Mouse (Mus musculus) ES-Bruce4 (cell line): ENCODE data around the gene Mog. TPM values are rescaled to one million over a fixed set of nuclear protein-coding genes. Genes with fewer than 3 reads are reported as not detected.
A peak's percentile ranks its signal among the peaks of the same experiment; 100 is the strongest.

ENCODE experiments used
- H3K27ac ChIP-seq: 2 replicates; pipeline ENCODE4 v1.5.1; 2012; ENCODE audit warnings: low read length, inconsistent platforms; ENCODE audit not compliant: insufficient read depth
- H3K27me3 ChIP-seq: 2 replicates; pipeline ENCODE4 v1.6.1; 2012; ENCODE audit warnings: mild to moderate bottlenecking, low read length, inconsistent platforms; ENCODE audit not compliant: control insufficient read depth, poor library complexity, insufficient read depth, severe bottlenecking
- H3K36me3 ChIP-seq: 2 replicates; pipeline ENCODE4 v1.6.1; 2012; ENCODE audit warnings: inconsistent platforms, mild to moderate bottlenecking, low read length, moderate library complexity; ENCODE audit not compliant: control insufficient read depth, poor library complexity, insufficient read depth, severe bottlenecking
- H3K4me1 ChIP-seq: one replicate; pipeline ENCODE4 v1.8.1; 2011; ENCODE audit warnings: low read length; ENCODE audit not compliant: control insufficient read depth, insufficient read depth
- H3K4me3 ChIP-seq: 2 replicates; pipeline ENCODE4 v1.5.1; 2011; ENCODE audit warnings: low read depth, mild to moderate bottlenecking, low read length
- H3K9ac ChIP-seq: 2 replicates; pipeline ENCODE4 v1.6.1; 2012; ENCODE audit warnings: low read depth, mild to moderate bottlenecking, inconsistent platforms; ENCODE audit not compliant: poor library complexity, severe bottlenecking
- H3K9me3 ChIP-seq: replicated peaks from 2 replicates; pipeline ENCODE4 v1.6.1; 2012; ENCODE audit warnings: mild to moderate bottlenecking, low read length, inconsistent platforms; ENCODE audit not compliant: control insufficient read depth, poor library complexity, insufficient read depth, severe bottlenecking
- CTCF ChIP-seq: IDR thresholded peaks from one replicate; pipeline ENCODE4 v1.8.1; 2011; ENCODE audit warnings: low read depth, low read length
- EP300 ChIP-seq: IDR thresholded peaks from 2 replicates; pipeline ENCODE4 v1.6.1; 2011; ENCODE audit warnings: low read depth, low read length; ENCODE audit not compliant: insufficient read depth
- POLR2A ChIP-seq: IDR thresholded peaks from one replicate; pipeline ENCODE4 v1.8.1; 2011; ENCODE audit warnings: low read length; ENCODE audit not compliant: insufficient read depth
- polyA plus RNA-seq: library from polyadenylated mRNA; stranded (reverse); fragments of >200 nt; gene quantifications from 2 replicates; pipeline ENCODE4 v1.2.4, GENCODE M21; 2011; ENCODE audit warnings: low read depth; ENCODE audit not compliant: missing spikeins, insufficient read depth, insufficient read length

Mog gene
- polyA plus RNA-seq, 1 experiment: not detected

GRCm38 (mm10) chr17:36971172-36971850 is 51.9 kb downstream of the Mog start:
- no peak for TF ChIP-seq CTCF
- no peak for TF ChIP-seq POLR2A
- no peak for TF ChIP-seq EP300
- Histone ChIP-seq H3K27ac (peak overlapping the region; percentile 81), H3K36me3 (peaks cover 18% of the 10 kb centered on the region), H3K27me3 (no peaks in the 10 kb centered on the region), H3K4me3 (peak overlapping the region; percentile 73), H3K9ac (peak overlapping the region; percentile 74), H3K9me3 (no peaks in the 10 kb centered on the region), H3K4me1 (peaks cover 5% of the 10 kb centered on the region)

GRCm38 (mm10) chr17:36970316-36970890 is 52.8 kb downstream of the Mog start:
- Histone ChIP-seq H3K9ac (peak overlapping the region; percentile 74), H3K27me3 (no peaks in the 10 kb centered on the region), H3K36me3 (peaks cover 20% of the 10 kb centered on the region), H3K27ac (peak overlapping the region; percentile 82), H3K4me1 (peaks cover 3% of the 10 kb centered on the region), H3K9me3 (no peaks in the 10 kb centered on the region), H3K4me3 (peak overlapping the region; percentile 73)
- TF ChIP-seq EP300 (no peak), CTCF (no peak), POLR2A (no peak)

- Histone ChIP-seq H3K4me1 (no peaks in the 10 kb centered on the region), H3K9me3 (peaks cover 2% of the 10 kb centered on the region; the same call in 1 of the 2 replicates), H3K4me3 (no peak overlapping the region), H3K27me3 (no peaks in the 10 kb centered on the region), H3K9ac (no peak overlapping the region), H3K27ac (no peak overlapping the region), H3K36me3 (peaks cover 30% of the 10 kb centered on the region)
- TF ChIP-seq EP300 (no peak), POLR2A (no peak), CTCF (no peak)
These were observed 56.3 kb downstream of the Mog start for GRCm38 (mm10) chr17:36966875-36967274.

GRCm38 (mm10) chr17:36961125-36961524 is 62.1 kb downstream of the Mog start:
- H3K27ac ChIP-seq: no peak overlapping the region
- H3K4me3 ChIP-seq: no peak overlapping the region
- no peak overlapping the region for H3K9ac ChIP-seq
- H3K9me3 ChIP-seq: peaks cover 2% of the 10 kb centered on the region; the same call in 1 of the 2 replicates
- no peak for TF ChIP-seq POLR2A
- TF ChIP-seq EP300: no peak
- no peak for TF ChIP-seq CTCF
- H3K27me3 ChIP-seq: no peaks in the 10 kb centered on the region
- H3K36me3 ChIP-seq: peaks cover 14% of the 10 kb centered on the region; the same call in 1 of the 2 replicates
- no peaks in the 10 kb centered on the region for H3K4me1 ChIP-seq

Other genes with a start within 250 kb of the Mog start
- not detected in 2 replicates for gene H2-M10.6, start 211.2 kb downstream of the Mog start, polyA plus RNA-seq
- 46.2 and 53.2 TPM in 2 replicates for gene Trim26, start 186.3 kb downstream of the Mog start, polyA plus RNA-seq
- not detected in 2 replicates for gene Trim15, start 156.2 kb downstream of the Mog start, polyA plus RNA-seq
- not detected in 2 replicates for gene Trim10, start 153.8 kb downstream of the Mog start, polyA plus RNA-seq
- gene Trim40, start 133.3 kb downstream of the Mog start, polyA plus RNA-seq: 0.41 TPM in 1 of 2 replicates, not detected in the other
- not detected in 2 replicates for gene Trim31, start 125.3 kb downstream of the Mog start, polyA plus RNA-seq
- 0.88 and 2.5 TPM in 2 replicates for gene Rnf39, start 80.5 kb downstream of the Mog start, polyA plus RNA-seq
- gene Ppp1r11, start 71.7 kb downstream of the Mog start, polyA plus RNA-seq: 67.3 and 68.8 TPM in 2 replicates
- gene Znrd1, start 64.8 kb downstream of the Mog start, polyA plus RNA-seq: 71.7 and 79.6 TPM in 2 replicates
- 29.6 and 30.5 TPM in 2 replicates for gene Znrd1as, start 64.8 kb downstream of the Mog start, polyA plus RNA-seq
- gene 2410137M14Rik, start 42.2 kb downstream of the Mog start, polyA plus RNA-seq: 2.9 and 4.7 TPM in 2 replicates
- 12.6 and 13.2 TPM in 2 replicates for gene H2-M5, start 33.9 kb downstream of the Mog start, polyA plus RNA-seq
- gene Zfp57, start 22.2 kb downstream of the Mog start, polyA plus RNA-seq: 223 and 254 TPM in 2 replicates
- 163 and 180 TPM in 2 replicates for gene Gabbr1, start 22.6 kb upstream of the Mog start, polyA plus RNA-seq
- gene Olfr90, start 65.1 kb upstream of the Mog start, polyA plus RNA-seq: 0.22 TPM in 1 of 2 replicates, not detected in the other
- gene Olfr91, start 74.9 kb upstream of the Mog start, polyA plus RNA-seq: not detected in 2 replicates
- not detected in 2 replicates for gene Olfr92, start 96.7 kb upstream of the Mog start, polyA plus RNA-seq
- gene Olfr93, start 138.1 kb upstream of the Mog start, polyA plus RNA-seq: 0.57 and 1.1 TPM in 2 replicates
- gene Ubd, start 170.5 kb upstream of the Mog start, polyA plus RNA-seq: 56.7 and 70.8 TPM in 2 replicates
- 0.37 TPM in 1 of 2 replicates, not detected in the other for gene Olfr94, start 177.6 kb upstream of the Mog start, polyA plus RNA-seq
- gene Olfr95, start 189.7 kb upstream of the Mog start, polyA plus RNA-seq: 0.12 TPM in 1 of 2 replicates, not detected in the other
- gene Olfr96, start 196.7 kb upstream of the Mog start, polyA plus RNA-seq: not detected in 2 replicates
- not detected in 2 replicates for gene Olfr97, start 213.9 kb upstream of the Mog start, polyA plus RNA-seq
- gene Olfr98, start 240.4 kb upstream of the Mog start, polyA plus RNA-seq: not detected in 2 replicates
- 3.3 and 3.4 TPM in 2 replicates for gene H2-M3, start 246.8 kb upstream of the Mog start, polyA plus RNA-seq